Mouse (Mus musculus) limb, embryonic 11.5 days (tissue): ENCODE measurements around the gene Fgf12. TPM values are rescaled to one million over a fixed set of nuclear protein-coding genes. Genes with fewer than 3 reads are reported as not detected.

ENCODE experiments used
- microRNA counts: library from miRNA; unstranded; fragments of <30 nt; microRNA quantifications from one replicate; lab custom pipeline; 2016
- microRNA-seq: library from miRNA; unstranded; fragments of <30 nt; microRNA quantifications from one replicate; pipeline ENCODE4, GENCODE M21; 2016
- polyA plus RNA-seq: library from polyadenylated mRNA; unstranded; fragments of >200 nt; fragmentation: Nextera tagmentation; extraction: Ambion mirVana; gene quantifications from 2 replicates; pipeline ENCODE4 v1.2.1, GENCODE M21; 2014

Gene Fgf12
- polyA plus RNA-seq, 1 experiment from 2014 or later, result 1.0 TPM

MicroRNAs within 50 kb of the gene (microRNA counts, 519-probe panel; counts per million panel counts)
- microRNA mmu-miR-690 (lab: Ali Mortazavi, UCI), result 2,735 counts per million, percentile 28 among the panel's probes with 10 or more counts

Small RNAs within 50 kb of the gene (microRNA-seq; reads per million reads assigned to microRNA genes)
- gene Mir690, result not detected

Other genes with a start within 250 kb of the Fgf12 start
- gene Mb21d2, start 176.6 kb upstream of the Fgf12 start, polyA plus RNA-seq, result 8.1 and 9.2 TPM in 2 replicates